Mouse (Mus musculus): ENCODE results near the gene Slc30a1. TPM values are rescaled to one million over a fixed set of nuclear protein-coding genes. Genes with fewer than 3 reads are reported as not detected.

The Slc30a1 gene
- polyA plus RNA-seq, 1 experiment from 2014 or later, result 2.8 TPM

GRCm38 (mm10) chr1:191950611-191951010 lies 44.0 kb downstream of the Slc30a1 start:
- H3K4me2 ChIP-seq, result no peak overlapping the region
- ATAC-seq (ENCODE audit: low FRiP score), result no peak
- H3K36me3 ChIP-seq, result no peaks in the 10 kb centered on the region
- H3K9ac ChIP-seq, result no peak overlapping the region
- H3K4me1 ChIP-seq (replicated peaks), result no peaks in the 10 kb centered on the region
- no peaks in the 10 kb centered on the region for H3K9me3 ChIP-seq
- no peak overlapping the region for H3K4me3 ChIP-seq
- no peaks in the 10 kb centered on the region for H3K27me3 ChIP-seq
- 80% methylated on average over 2 of the region's 2 CpGs for WGBS
- H3K27ac ChIP-seq, result no peak overlapping the region

GRCm38 (mm10) chr1:191952733-191953335 lies 46.3 kb downstream of the Slc30a1 start:
- no peak for ATAC-seq (ENCODE audit: low FRiP score)
- no peak overlapping the region for H3K4me3 ChIP-seq
- 84% methylated on average over 11 of the region's 11 CpGs for WGBS
- no peaks in the 10 kb centered on the region for H3K9me3 ChIP-seq
- H3K4me1 ChIP-seq (replicated peaks), result no peaks in the 10 kb centered on the region
- H3K9ac ChIP-seq, result no peak overlapping the region
- H3K36me3 ChIP-seq, result no peaks in the 10 kb centered on the region
- H3K27me3 ChIP-seq, result no peaks in the 10 kb centered on the region
- no peak overlapping the region for H3K4me2 ChIP-seq
- H3K27ac ChIP-seq, result no peak overlapping the region

- Histone ChIP-seq H3K27ac (no peak overlapping the region), H3K4me3 (no peak overlapping the region), H3K9ac (no peak overlapping the region), H3K4me1 (replicated peaks) (no peaks in the 10 kb centered on the region), H3K4me2 (no peak overlapping the region), H3K9me3 (no peaks in the 10 kb centered on the region), H3K36me3 (no peaks in the 10 kb centered on the region), H3K27me3 (no peaks in the 10 kb centered on the region)
- ATAC-seq (ENCODE audit: low FRiP score), result no peak
- WGBS, result 71% methylated on average over 3 of the region's 3 CpGs
Measured at GRCm38 (mm10) chr1:191955101-191955500, 48.5 kb downstream of the Slc30a1 start.

- Histone ChIP-seq H3K9ac (no peak overlapping the region), H3K27me3 (no peaks in the 10 kb centered on the region), H3K4me3 (no peak overlapping the region), H3K27ac (no peak overlapping the region), H3K9me3 (no peaks in the 10 kb centered on the region), H3K36me3 (no peaks in the 10 kb centered on the region), H3K4me2 (no peak overlapping the region), H3K4me1 (replicated peaks) (no peaks in the 10 kb centered on the region)
- WGBS, result 83% methylated on average over 3 of the region's 3 CpGs
- ATAC-seq (ENCODE audit: low FRiP score), result no peak
Measured at GRCm38 (mm10) chr1:191956261-191956660, 49.7 kb downstream of the Slc30a1 start.

GRCm38 (mm10) chr1:191956871-191957270 lies 50.3 kb downstream of the Slc30a1 start:
- H3K4me1 ChIP-seq (replicated peaks), result no peaks in the 10 kb centered on the region
- no peaks in the 10 kb centered on the region for H3K36me3 ChIP-seq
- no peak overlapping the region for H3K9ac ChIP-seq
- no peak overlapping the region for H3K4me2 ChIP-seq
- ATAC-seq (ENCODE audit: low FRiP score), result no peak
- H3K4me3 ChIP-seq, result no peak overlapping the region
- no peaks in the 10 kb centered on the region for H3K9me3 ChIP-seq
- H3K27ac ChIP-seq, result no peak overlapping the region
- no peaks in the 10 kb centered on the region for H3K27me3 ChIP-seq
- WGBS, result 100% methylated on average over 2 of the region's 2 CpGs

GRCm38 (mm10) chr1:191957321-191957720 lies 50.8 kb downstream of the Slc30a1 start:
- Histone ChIP-seq H3K9me3 (no peaks in the 10 kb centered on the region), H3K4me2 (no peak overlapping the region), H3K27me3 (no peaks in the 10 kb centered on the region), H3K4me1 (replicated peaks) (no peaks in the 10 kb centered on the region), H3K9ac (no peak overlapping the region), H3K4me3 (no peak overlapping the region), H3K27ac (no peak overlapping the region), H3K36me3 (no peaks in the 10 kb centered on the region)
- 75% methylated on average over 3 of the region's 3 CpGs for WGBS
- ATAC-seq (ENCODE audit: low FRiP score), result no peak

- H3K36me3 ChIP-seq, result no peaks in the 10 kb centered on the region
- H3K27ac ChIP-seq, result no peak overlapping the region
- 65% methylated on average over 2 of the region's 2 CpGs for WGBS
- H3K27me3 ChIP-seq, result no peaks in the 10 kb centered on the region
- no peak for ATAC-seq (ENCODE audit: low FRiP score)
- no peak overlapping the region for H3K4me3 ChIP-seq
- H3K4me1 ChIP-seq (replicated peaks), result no peaks in the 10 kb centered on the region
- H3K9me3 ChIP-seq, result no peaks in the 10 kb centered on the region
- no peak overlapping the region for H3K9ac ChIP-seq
- no peak overlapping the region for H3K4me2 ChIP-seq
Measured at GRCm38 (mm10) chr1:191960946-191961345, 54.4 kb downstream of the Slc30a1 start.

Other genes with a start within 250 kb of the Slc30a1 start
- 29.7 and 33.4 TPM in 2 replicates for gene Lpgat1, start 188.9 kb upstream of the Slc30a1 start, polyA plus RNA-seq (2015; fragmentation: Nextera tagmentation; extraction: Ambion mirVana)
- 10.3 and 10.4 TPM in 2 replicates for gene Nek2, start 85.3 kb upstream of the Slc30a1 start, polyA plus RNA-seq (2015; fragmentation: Nextera tagmentation; extraction: Ambion mirVana)
- gene Rd3, start 70.6 kb downstream of the Slc30a1 start, polyA plus RNA-seq (2015; fragmentation: Nextera tagmentation; extraction: Ambion mirVana), result 4.8 and 6.9 TPM in 2 replicates
- 2.3 and 2.6 TPM in 2 replicates for gene Traf5, start 185.8 kb downstream of the Slc30a1 start, polyA plus RNA-seq (2015; fragmentation: Nextera tagmentation; extraction: Ambion mirVana)
- gene Rcor3, start 231.3 kb downstream of the Slc30a1 start, polyA plus RNA-seq (2015; fragmentation: Nextera tagmentation; extraction: Ambion mirVana), result 29.5 and 32.9 TPM in 2 replicates

Data from hindbrain, embryonic 13.5 days (tissue).